Comparison of ENCODE assay signal across 7 mouse cellular contexts in genomic region chr15:79804352-79805071, GRCm38 (mm10). TPM values are rescaled to one million over a fixed set of nuclear protein-coding genes. Genes with fewer than 3 reads are reported as not detected.
DNase-seq lines count a peak whose midpoint lies in the region; ATAC-seq and TF ChIP-seq lines count a peak whose summit lies in the region.

Gene Nptxr, minus strand, starts transcription at chr15:79804766.

- H3K79me2 ChIP-seq in CH12.LX (replicated peaks; ENCODE audit: control insufficient read depth, extremely low read depth, insufficient read depth, poor library complexity, severe bottlenecking): no peaks in the 10 kb centered on the region

- dilution Hi-C loops in CH12.LX (cut with MboI; ENCODE audit: extremely low pct_ligation_motif_present, extremely low pct_unique_long_range_greater_than_20kb, low sequenced_read_pairs): no loop called here

- H3K4me2 ChIP-seq in CH12.LX (ENCODE audit: insufficient read depth, low read depth, poor library complexity, severe bottlenecking): peak within 1 kb of the TSS; percentile 67
- peak within 1 kb of the TSS; percentile 91 for H3K4me2 ChIP-seq in embryonic facial prominence, embryonic 12.5 days (replicated peaks)
- H3K4me2 ChIP-seq in heart, postnatal 0 days (ENCODE audit: low read depth, low read length): peak within 1 kb of the TSS; percentile 92
- H3K4me2 ChIP-seq in lung, postnatal 0 days (replicated peaks; ENCODE audit: low read depth, low read length): peak within 1 kb of the TSS; percentile 95

- H3K27ac ChIP-seq in CH12.LX (ENCODE audit: insufficient read depth, low read depth): no peak within 1 kb of the TSS
- H3K27ac ChIP-seq in embryonic facial prominence, embryonic 12.5 days: 0 out of 2 replicates have a peak within 1 kb of the TSS, but pooled peaks have one; percentile 41
- no peak within 1 kb of the TSS for H3K27ac ChIP-seq in heart, postnatal 0 days (ENCODE audit: low read depth)
- H3K27ac ChIP-seq in lung, postnatal 0 days (ENCODE audit: low read length): no peak within 1 kb of the TSS

- peak; percentile 48 for ATAC-seq in embryonic facial prominence, embryonic 12.5 days (ENCODE audit: insufficient number of reproducible peaks, insufficient read depth, low FRiP score, low TSS enrichment)
- peak; percentile 74 for ATAC-seq in heart, postnatal 0 days (ENCODE audit: insufficient read depth, low read depth)
- ATAC-seq in lung, postnatal 0 days: peak; percentile 87

- TF ChIP-seq POLR2A in CH12.LX (IDR thresholded peaks at IDR 0.05; ENCODE audit: low read depth, low read length): peak; percentile 24; the same call in 1 of the 2 replicates

- TF ChIP-seq CTCF in CH12.LX (conservative IDR thresholded peaks at IDR 0.05 in 1 of 2, IDR thresholded peaks at IDR 0.05 in 1 of 2; ENCODE audit: low read depth in 2 of 2, low read length in 2 of 2): no peak
- TF ChIP-seq CTCF in heart, postnatal 0 days (IDR thresholded peaks at IDR 0.05; ENCODE audit: low read depth): no peak
- TF ChIP-seq CTCF in lung, postnatal 0 days (IDR thresholded peaks at IDR 0.05): no peak; the same call in none of the 2 replicates

- DNase-seq in CH12.LX (ENCODE audit: extremely low read depth): no peak
- peak; percentile 57 to 74 for DNase-seq in adrenal gland, adult 18-20 months (ENCODE audit: low spot score in 2 of 2)
- DNase-seq in heart, postnatal 0 days (ENCODE audit: low spot score): no peak
- peak in 1 of 2 experiments; percentile 79 for DNase-seq in layer of hippocampus, postnatal 10 days (ENCODE audit: low spot score in 2 of 2)
- peak; percentile 64 for DNase-seq in lung, postnatal 0 days (ENCODE audit: low spot score)
- DNase-seq in right cerebral cortex, postnatal 10 days (ENCODE audit: low spot score in 2 of 2): peak; percentile 81 to 83

- peaks cover 0 to 13% of the 10 kb centered on the region in 2 experiments; a peak in 3 of 4 replicates for H3K4me1 ChIP-seq in CH12.LX (ENCODE audit: control insufficient read depth in 1 of 2, insufficient read depth in 2 of 2)
- H3K4me1 ChIP-seq in embryonic facial prominence, embryonic 12.5 days: peaks cover 14% of the 10 kb centered on the region
- H3K4me1 ChIP-seq in heart, postnatal 0 days (ENCODE audit: control insufficient read depth, insufficient read depth): peaks cover 8% of the 10 kb centered on the region; the same call in 1 of the 2 replicates
- peaks cover 6% of the 10 kb centered on the region; the same call in 1 of the 2 replicates for H3K4me1 ChIP-seq in lung, postnatal 0 days (ENCODE audit: insufficient read depth, low read depth, low read length)

- TF ChIP-seq RAD21 in CH12.LX (IDR thresholded peaks at IDR 0.05; ENCODE audit: low read depth, low read length): no peak

- H3K4me3 ChIP-seq in CH12.LX (replicated peaks in 1 of 3; ENCODE audit: low read depth in 2 of 3, low read length in 2 of 3, poor library complexity in 1 of 3): peak within 1 kb of the TSS in 1 of 3 experiments; percentile 56
- H3K4me3 ChIP-seq in embryonic facial prominence, embryonic 12.5 days: peak within 1 kb of the TSS; percentile 63
- peak within 1 kb of the TSS; percentile 60 for H3K4me3 ChIP-seq in heart, postnatal 0 days (ENCODE audit: low read depth, low read length)
- peak within 1 kb of the TSS; percentile 54 for H3K4me3 ChIP-seq in lung, postnatal 0 days (ENCODE audit: low read depth, low read length)

- no peak for TF ChIP-seq EP300 in CH12.LX (IDR thresholded peaks at IDR 0.05; ENCODE audit: low read length)
- TF ChIP-seq EP300 in heart, postnatal 0 days (IDR thresholded peaks at IDR 0.05; ENCODE audit: low read depth): no peak
- TF ChIP-seq EP300 in lung, postnatal 0 days (IDR thresholded peaks at IDR 0.05): no peak

- H3K9me3 ChIP-seq in CH12.LX (replicated peaks; ENCODE audit: low read length): peaks cover 18% of the 10 kb centered on the region
- H3K9me3 ChIP-seq in embryonic facial prominence, embryonic 12.5 days: no peaks in the 10 kb centered on the region
- H3K9me3 ChIP-seq in heart, postnatal 0 days (replicated peaks; ENCODE audit: control insufficient read depth, low read length): no peaks in the 10 kb centered on the region
- no peaks in the 10 kb centered on the region for H3K9me3 ChIP-seq in lung, postnatal 0 days (ENCODE audit: low read length)

- under 1% methylated on average over 67 of the region's 91 CpGs for WGBS in embryonic facial prominence, embryonic 12.5 days
- WGBS in heart, postnatal 0 days: under 1% methylated on average over 44 of the region's 91 CpGs
- under 1% methylated on average over 53 of the region's 91 CpGs for WGBS in lung, postnatal 0 days

- H3K27me3 ChIP-seq in CH12.LX (replicated peaks): peaks cover 77% of the 10 kb centered on the region
- H3K27me3 ChIP-seq in embryonic facial prominence, embryonic 12.5 days: peaks cover 85% of the 10 kb centered on the region
- H3K27me3 ChIP-seq in heart, postnatal 0 days (ENCODE audit: control insufficient read depth, insufficient read depth, low read length): peaks cover 78% of the 10 kb centered on the region
- peaks cover 49% of the 10 kb centered on the region for H3K27me3 ChIP-seq in lung, postnatal 0 days (replicated peaks; ENCODE audit: insufficient read depth, low read length)

- in situ Hi-C loops in CH12.LX (cut with MboI; ENCODE audit: low pct_ligation_motif_present, low pct_unique_long_range_greater_than_20kb, low sequenced_read_pairs): no loop called here

- H3K9ac ChIP-seq in CH12.LX (ENCODE audit: insufficient read depth, low read depth): peak within 1 kb of the TSS; percentile 11; the same call in 1 of the 2 replicates
- H3K9ac ChIP-seq in embryonic facial prominence, embryonic 12.5 days: peak within 1 kb of the TSS; percentile 65
- peak within 1 kb of the TSS; percentile 50; the same call in 1 of the 2 replicates for H3K9ac ChIP-seq in heart, postnatal 0 days (replicated peaks; ENCODE audit: low read depth, low read length)
- peak within 1 kb of the TSS; percentile 16; the same call in 1 of the 2 replicates for H3K9ac ChIP-seq in lung, postnatal 0 days (replicated peaks; ENCODE audit: low read depth)

- H3K36me3 ChIP-seq in CH12.LX (replicated peaks in 1 of 2; ENCODE audit: control insufficient read depth in 1 of 2, insufficient read depth in 1 of 2, low read length in 1 of 2): no peaks in the 10 kb centered on the region
- no peaks in the 10 kb centered on the region for H3K36me3 ChIP-seq in embryonic facial prominence, embryonic 12.5 days
- H3K36me3 ChIP-seq in heart, postnatal 0 days (replicated peaks; ENCODE audit: control insufficient read depth, insufficient read depth, low read length): no peaks in the 10 kb centered on the region
- no peaks in the 10 kb centered on the region for H3K36me3 ChIP-seq in lung, postnatal 0 days (ENCODE audit: insufficient read depth, low read length)

TF ChIP-seq in CH12.LX, 34 proteins besides CTCF, POLR2A, EP300 and RAD21:
- TF ChIP-seq ETS1 (conservative IDR thresholded peaks at IDR 0.05; ENCODE audit: low read depth, low read length) (no peak), MXI1 (IDR thresholded peaks at IDR 0.05; ENCODE audit: low read depth, low read length) (peak; percentile 50; the same call in 1 of the 2 replicates), MYC (IDR thresholded peaks at IDR 0.05; ENCODE audit: low read depth, low read length) (no peak), BHLHE40 (IDR thresholded peaks at IDR 0.05; ENCODE audit: low read depth, low read length) (no peak)
TF ChIP-seq in CH12.LX: peak in this region for 1.

RNA-seq across cellular contexts. Expression of gene Nptxr, which starts in this region (rescaled TPM):
- 0.92 and 2.1 TPM in 2 replicates for total RNA-seq in CH12.LX (2012; rRNA removed)
- total RNA-seq in CH12.LX (2014; rRNA removed): 0.09 TPM in 1 of 2 replicates, not detected in the other
- polyA plus RNA-seq in CH12.LX (2012; ENCODE audit: insufficient read length, low read depth): 0.14 and 0.16 TPM in 2 replicates
- total RNA-seq in adrenal gland, adult 18-20 months (2021): 1 to 10 TPM; 5.1 to 5.5 TPM
- polyA plus RNA-seq in embryonic facial prominence, embryonic 12.5 days (2016; fragmentation: Nextera tagmentation; extraction: Ambion mirVana): 4.1 and 4.6 TPM in 2 replicates
- 10.8 and 13.7 TPM in 2 replicates for total RNA-seq in heart, postnatal 0 days (2014; rRNA removed; ENCODE audit: low replicate concordance)
- 0.84 and 1.00 TPM in 2 replicates for polyA plus RNA-seq in heart, postnatal 0 days (2015; fragmentation: Nextera tagmentation; extraction: Ambion mirVana)
- total RNA-seq in layer of hippocampus, postnatal 10 days (2021): 100 to 1,000 TPM; 648 to 749 TPM
- polyA plus RNA-seq in lung, postnatal 0 days (2015; fragmentation: Nextera tagmentation; extraction: Ambion mirVana): 1.0 and 1.2 TPM in 2 replicates

Comparison
In these comparisons a context has a peak if more than half of its experiments do, and no peak if none do; other contexts are left out.
1. RNA of gene Nptxr (total RNA-seq): 648 to 749 TPM in layer of hippocampus, postnatal 10 days; 10.8 to 13.7 TPM in heart, postnatal 0 days, 5.1 to 5.5 TPM in adrenal gland, adult 18-20 months and 0.09 to 2.1 TPM in CH12.LX; every median in the first group is over 10 times any median in the second.
2. DNase-seq: peak in adrenal gland, adult 18-20 months (2 of 2), lung, postnatal 0 days (single experiment) and right cerebral cortex, postnatal 10 days (2 of 2); none in CH12.LX (single experiment) and heart, postnatal 0 days (single experiment).
3. H3K9ac ChIP-seq: peak in every context shown above with its lines; median percentile 65 in embryonic facial prominence, embryonic 12.5 days; 50 in heart, postnatal 0 days; 16 in lung, postnatal 0 days; 11 in CH12.LX.
4. Peak in every context shown above with its lines, with median percentiles within 50 percentile points of each other: H3K4me2 ChIP-seq and ATAC-seq.